In genomic region chr14:54253741-54254291, GRCm38 (mm10) we compare ENCODE assay signal across 8 mouse cellular contexts. TPM values are rescaled to one million over a fixed set of nuclear protein-coding genes. Genes with fewer than 3 reads are reported as not detected.
DNase-seq lines count a peak whose midpoint lies in the region; ATAC-seq and TF ChIP-seq lines count a peak whose summit lies in the region.

TSS of gene Dad1 (minus strand) at chr14:54254104.
TSS of gene Abhd4 (plus strand) at chr14:54254188.

- peak; percentile 99 for DNase-seq in 3T3-L1 (ENCODE audit: low read depth, low spot score)
- peak; percentile 91 to 98 for DNase-seq in adrenal gland, postnatal 4 days (ENCODE audit: low spot score in 2 of 2)
- DNase-seq in embryonic facial prominence, embryonic 14.5 days (ENCODE audit: low spot score), result peak; percentile 99
- peak; percentile 98 to 99 for DNase-seq in heart, adult 2 months
- peak; percentile 98 for DNase-seq in kidney, adult 8-10 months
- DNase-seq in spleen, postnatal 10 days (ENCODE audit: low spot score in 2 of 2), result peak; percentile 98

- peak; percentile 100 for ATAC-seq in embryonic facial prominence, embryonic 14.5 days (ENCODE audit: low read depth)
- peak; percentile 99 for ATAC-seq in limb, embryonic 13.5 days (ENCODE audit: low FRiP score, low read depth)
- peak; percentile 100 for ATAC-seq in midbrain, embryonic 16.5 days

- no peaks in the 10 kb centered on the region for H3K9me3 ChIP-seq in embryonic facial prominence, embryonic 14.5 days (ENCODE audit: control insufficient read depth, low read length)
- H3K9me3 ChIP-seq in limb, embryonic 13.5 days, result no peaks in the 10 kb centered on the region
- no peaks in the 10 kb centered on the region for H3K9me3 ChIP-seq in midbrain, embryonic 16.5 days (replicated peaks; ENCODE audit: control insufficient read depth, low read length, poor library complexity, severe bottlenecking)

- peak; percentile 97 for TF ChIP-seq POLR2A in heart, adult 2 months (IDR thresholded peaks at IDR 0.05; ENCODE audit: insufficient read depth, low read depth, low read length)

- H3K4me1 ChIP-seq in embryonic facial prominence, embryonic 14.5 days (ENCODE audit: control insufficient read depth, insufficient read depth, low read length), result peaks cover 27% of the 10 kb centered on the region
- peaks cover 5% of the 10 kb centered on the region for H3K4me1 ChIP-seq in heart, adult 2 months (ENCODE audit: control insufficient read depth, insufficient read depth, low read length)
- peaks cover 54% of the 10 kb centered on the region for H3K4me1 ChIP-seq in limb, embryonic 13.5 days
- peaks cover 35% of the 10 kb centered on the region for H3K4me1 ChIP-seq in midbrain, embryonic 16.5 days (ENCODE audit: control insufficient read depth, insufficient read depth, low read length)

- peak; percentile 32; the same call in 1 of the 2 replicates for TF ChIP-seq CTCF in heart, adult 2 months (IDR thresholded peaks at IDR 0.05)

- WGBS in embryonic facial prominence, embryonic 14.5 days, result 0% methylated on average over 37 of the region's 39 CpGs
- WGBS in heart, adult 2 months, result under 1% methylated on average over 39 of the region's 39 CpGs
- under 1% methylated on average over 39 of the region's 39 CpGs for WGBS in limb, embryonic 13.5 days
- 0% methylated on average over 37 of the region's 39 CpGs for WGBS in midbrain, embryonic 16.5 days

- H3K9ac ChIP-seq in embryonic facial prominence, embryonic 14.5 days (ENCODE audit: low read depth, low read length), result peak within 1 kb of the TSS; percentile 85
- H3K9ac ChIP-seq in heart, adult 2 months (ENCODE audit: low read depth, low read length), result peak within 1 kb of the TSS; percentile 65
- H3K9ac ChIP-seq in limb, embryonic 13.5 days, result peak within 1 kb of the TSS; percentile 78
- H3K9ac ChIP-seq in midbrain, embryonic 16.5 days (ENCODE audit: low read depth, low read length), result peak within 1 kb of the TSS; percentile 73

- H3K4me3 ChIP-seq in embryonic facial prominence, embryonic 14.5 days (ENCODE audit: low read depth, low read length), result peak within 1 kb of the TSS; percentile 87
- peak within 1 kb of the TSS; percentile 90 for H3K4me3 ChIP-seq in heart, adult 2 months
- peak within 1 kb of the TSS; percentile 78 for H3K4me3 ChIP-seq in limb, embryonic 13.5 days
- peak within 1 kb of the TSS; percentile 50 for H3K4me3 ChIP-seq in midbrain, embryonic 16.5 days (ENCODE audit: low read depth, low read length)

- TF ChIP-seq EP300 in heart, adult 2 months (IDR thresholded peaks at IDR 0.05; ENCODE audit: insufficient read depth, low read depth, low read length), result peak; percentile 94

- H3K79me2 ChIP-seq in heart, adult 2 months (replicated peaks; ENCODE audit: control insufficient read depth, insufficient read depth, low read length), result peaks cover 5% of the 10 kb centered on the region; the same call in 1 of the 2 replicates

- H3K36me3 ChIP-seq in embryonic facial prominence, embryonic 14.5 days (ENCODE audit: control insufficient read depth, insufficient read depth, low read length), result 0 out of 2 replicates have a peak, but pooled peaks cover 7% of the 10 kb centered on the region
- 0 out of 2 replicates have a peak, but pooled peaks cover 2% of the 10 kb centered on the region for H3K36me3 ChIP-seq in heart, adult 2 months (ENCODE audit: control insufficient read depth, insufficient read depth, low read length)
- H3K36me3 ChIP-seq in limb, embryonic 13.5 days, result peaks cover 15% of the 10 kb centered on the region; the same call in 1 of the 2 replicates
- no peaks in the 10 kb centered on the region for H3K36me3 ChIP-seq in midbrain, embryonic 16.5 days (ENCODE audit: control insufficient read depth, insufficient read depth, low read length)

- no peaks in the 10 kb centered on the region for H3K27me3 ChIP-seq in embryonic facial prominence, embryonic 14.5 days (replicated peaks; ENCODE audit: control insufficient read depth, insufficient read depth, low read length)
- no peaks in the 10 kb centered on the region for H3K27me3 ChIP-seq in heart, adult 2 months (ENCODE audit: control insufficient read depth, insufficient read depth, low read length)
- no peaks in the 10 kb centered on the region for H3K27me3 ChIP-seq in limb, embryonic 13.5 days
- H3K27me3 ChIP-seq in midbrain, embryonic 16.5 days (ENCODE audit: control insufficient read depth, insufficient read depth, low read depth, low read length), result no peaks in the 10 kb centered on the region

- intact Hi-C loops in heart, adult 2 months (cut with DNase I), result loop anchor here (2.0 to 10.0 kb wide), 2 partner anchors 107 to 431 kb away; partner anchors contain the start of genes 1700123O20Rik, Acin1 and Oxa1l

- H3K27ac ChIP-seq in embryonic facial prominence, embryonic 14.5 days (replicated peaks; ENCODE audit: low read depth, low read length), result peak within 1 kb of the TSS; percentile 86
- peak within 1 kb of the TSS; percentile 87 for H3K27ac ChIP-seq in heart, adult 2 months
- peak within 1 kb of the TSS; percentile 70; the same call in 1 of the 2 replicates for H3K27ac ChIP-seq in limb, embryonic 13.5 days
- H3K27ac ChIP-seq in midbrain, embryonic 16.5 days (ENCODE audit: low read length), result peak within 1 kb of the TSS; percentile 84

- H3K4me2 ChIP-seq in embryonic facial prominence, embryonic 14.5 days (ENCODE audit: low read depth, low read length), result peak within 1 kb of the TSS; percentile 69
- H3K4me2 ChIP-seq in limb, embryonic 13.5 days (replicated peaks), result peak within 1 kb of the TSS; percentile 74
- peak within 1 kb of the TSS; percentile 61 for H3K4me2 ChIP-seq in midbrain, embryonic 16.5 days (ENCODE audit: low read length)

RNA-seq across cellular contexts. Expression of gene Dad1, which starts in this region (rescaled TPM):
- 100 to 1,000 TPM; 195 to 211 TPM for total RNA-seq in adrenal gland, postnatal 4 days (2021)
- 400 and 436 TPM in 2 replicates for polyA plus RNA-seq in embryonic facial prominence, embryonic 14.5 days (2014; fragmentation: Nextera tagmentation; extraction: Ambion mirVana)
- total RNA-seq in heart, adult 2 months (2021), result 100 to 1,000 TPM in 1 of 2 experiments, 10 to 100 TPM in 1; 99.0 to 115 TPM
- polyA plus RNA-seq in heart, adult 2 months (2012; rRNA removed), result 393 and 411 TPM in 2 replicates
- polyA plus RNA-seq in limb, embryonic 13.5 days (2015; fragmentation: Nextera tagmentation; extraction: Ambion mirVana), result 357 and 379 TPM in 2 replicates
- 325 and 344 TPM in 2 replicates for polyA plus RNA-seq in midbrain, embryonic 16.5 days (2015; fragmentation: Nextera tagmentation; extraction: Ambion mirVana)

RNA-seq across cellular contexts. Expression of gene Abhd4, which starts in this region (rescaled TPM):
- total RNA-seq in adrenal gland, postnatal 4 days (2021), result 100 to 1,000 TPM; 351 to 353 TPM
- 59.0 and 63.5 TPM in 2 replicates for polyA plus RNA-seq in embryonic facial prominence, embryonic 14.5 days (2014; fragmentation: Nextera tagmentation; extraction: Ambion mirVana)
- 10 to 100 TPM; 39.2 to 41.8 TPM for total RNA-seq in heart, adult 2 months (2021)
- polyA plus RNA-seq in heart, adult 2 months (2012; rRNA removed), result 50.2 and 56.8 TPM in 2 replicates
- polyA plus RNA-seq in limb, embryonic 13.5 days (2015; fragmentation: Nextera tagmentation; extraction: Ambion mirVana), result 46.5 and 51.0 TPM in 2 replicates
- polyA plus RNA-seq in midbrain, embryonic 16.5 days (2015; fragmentation: Nextera tagmentation; extraction: Ambion mirVana), result 45.0 and 58.8 TPM in 2 replicates

Comparison
In these comparisons a context has a peak if more than half of its experiments do, and no peak if none do; other contexts are left out.
1. Peak in every context shown above with its lines: DNase-seq, ATAC-seq, H3K4me3 ChIP-seq and H3K27ac ChIP-seq.
2. RNA of gene Abhd4 (total RNA-seq): 351 to 353 TPM in adrenal gland, postnatal 4 days; 39.2 to 41.8 TPM in heart, adult 2 months; every median in the first group is over 4 times any median in the second.